Mouse (Mus musculus): ENCODE measurements at regions not wholly inside any gene's neighbourhood (a gene's known extent, or its start where the extent isn't known, plus 50 kb on each side); places are given as distances from the start of the nearest gene placed in this dataset.
A peak's percentile ranks its signal among the peaks of the same experiment; 100 is the strongest.

DNA sequence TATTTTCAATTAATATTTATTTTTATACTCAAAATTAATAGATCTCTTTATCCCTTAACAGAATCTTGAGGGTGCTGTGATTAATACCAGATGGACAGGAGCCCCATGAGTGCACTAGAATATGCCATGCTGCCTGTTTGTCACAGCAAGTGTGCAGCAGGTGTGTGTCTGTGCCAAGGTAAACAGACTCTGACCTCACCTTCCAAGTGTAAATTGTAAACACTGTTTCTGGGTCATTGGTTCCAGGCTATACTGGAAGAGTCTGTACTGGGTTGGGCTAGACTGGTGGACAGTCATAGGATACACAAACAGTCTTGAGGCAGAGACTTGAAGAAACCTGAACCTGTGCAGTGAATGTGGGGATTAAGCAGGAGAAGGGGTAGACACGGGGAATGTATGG is 422.2 kb downstream of the Gm21833 start:
- DNase-seq (ENCODE audit: low read depth, low spot score), result no peak

DNA sequence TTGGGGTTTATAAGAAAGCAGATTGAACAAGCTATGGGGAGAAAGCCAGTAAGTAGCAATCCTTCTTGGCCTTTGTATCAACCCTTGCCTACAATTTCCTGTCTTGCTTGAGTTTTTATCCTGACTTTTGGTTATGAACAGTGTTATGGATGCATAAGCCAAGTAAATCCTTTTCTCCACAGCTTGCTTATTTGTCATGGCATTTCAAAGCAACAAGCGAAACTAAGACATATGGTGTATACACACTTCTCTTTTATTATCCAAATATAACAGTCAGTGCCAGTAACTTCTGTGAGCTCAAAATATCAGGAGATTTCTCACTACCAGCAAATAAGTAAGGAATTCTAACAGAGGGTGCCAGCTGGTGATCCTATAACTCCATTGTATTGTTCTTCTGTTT is 426.0 kb downstream of the Gm21833 start:
- peak; percentile 18 for DNase-seq (ENCODE audit: low read depth, low spot score)

DNA sequence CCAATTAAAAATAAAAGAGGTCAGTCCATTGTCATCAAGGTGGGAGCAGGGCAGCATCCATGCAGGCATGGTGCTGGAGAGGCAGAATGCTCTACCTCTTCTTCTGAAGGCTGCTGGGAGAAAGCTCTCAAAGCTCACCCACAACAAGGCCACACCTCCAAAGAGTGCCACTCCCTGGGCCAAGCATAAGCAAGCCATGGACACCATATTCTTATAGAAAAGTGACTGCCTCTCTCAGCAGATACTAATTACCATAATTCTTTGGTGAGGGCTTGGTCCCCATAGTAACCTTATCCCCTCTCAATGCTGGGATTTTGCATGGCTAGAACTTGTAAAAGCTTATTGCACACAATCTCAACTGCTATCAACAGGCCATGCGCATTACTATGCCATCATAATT is 443.7 kb downstream of the Gm21833 start:
- DNase-seq (ENCODE audit: low read depth, low spot score), result no peak

DNA sequence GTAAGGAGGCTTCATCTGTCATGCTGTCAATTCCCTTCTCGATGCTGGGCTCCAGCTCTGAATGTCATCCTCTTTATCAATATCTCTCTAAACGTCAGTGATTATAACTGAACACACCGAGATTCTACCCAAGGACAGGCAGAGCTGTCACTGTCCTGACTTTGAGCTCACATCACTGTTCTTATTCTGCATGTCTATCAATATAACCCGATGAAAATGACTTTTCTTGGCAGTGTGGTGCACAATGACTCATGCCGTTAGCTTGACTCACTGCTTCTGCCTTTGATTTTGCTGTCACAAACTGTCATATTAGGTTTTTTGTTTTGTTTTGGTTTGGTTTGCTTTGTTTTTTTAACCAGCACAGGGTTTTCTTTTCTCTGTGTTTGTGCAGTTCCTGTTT is 488.1 kb downstream of the Gm21833 start:
- peak; percentile 15 for DNase-seq (ENCODE audit: low read depth, low spot score)

DNA sequence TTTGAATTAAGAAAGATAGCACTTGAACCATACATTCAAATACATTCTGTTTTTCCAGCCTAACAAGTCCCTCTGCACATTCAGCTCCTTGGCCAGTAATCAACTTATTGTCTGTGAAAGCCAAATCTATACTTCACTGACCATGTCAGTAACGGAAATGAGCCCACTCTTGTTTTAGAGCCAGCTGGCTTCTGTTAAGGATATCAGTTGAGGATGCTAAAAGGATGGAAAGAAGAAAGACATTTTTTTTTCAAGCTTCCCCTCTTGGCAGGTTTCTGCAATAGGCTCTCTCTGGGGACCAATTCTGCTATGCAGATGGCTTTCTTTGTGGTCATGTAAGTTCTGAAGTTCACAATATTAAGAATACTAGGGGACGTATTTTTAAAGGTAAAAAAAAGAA is 498.6 kb downstream of the Gm21833 start:
- no peak for DNase-seq (ENCODE audit: low read depth, low spot score)

DNA sequence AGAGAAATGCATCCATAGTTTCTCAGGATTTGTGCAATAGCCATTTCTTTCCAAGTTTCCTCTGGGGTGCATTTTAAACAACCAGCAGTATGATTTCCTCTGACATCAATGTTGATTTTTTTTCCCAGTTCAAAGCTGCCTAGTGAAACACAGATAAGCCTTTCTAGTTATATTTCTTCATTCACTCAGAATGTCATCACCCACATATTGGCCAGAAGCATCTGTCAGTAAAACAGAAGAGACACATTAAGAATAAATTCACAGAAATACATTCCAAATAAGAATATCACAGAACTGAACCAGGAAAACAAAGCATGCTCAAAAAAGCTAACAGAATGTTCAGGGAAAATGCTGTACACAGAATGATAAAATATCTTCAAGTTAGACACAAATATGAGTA is 522.9 kb downstream of the Gm21833 start:
- DNase-seq (ENCODE audit: low read depth, low spot score), result peak; percentile 31

DNA sequence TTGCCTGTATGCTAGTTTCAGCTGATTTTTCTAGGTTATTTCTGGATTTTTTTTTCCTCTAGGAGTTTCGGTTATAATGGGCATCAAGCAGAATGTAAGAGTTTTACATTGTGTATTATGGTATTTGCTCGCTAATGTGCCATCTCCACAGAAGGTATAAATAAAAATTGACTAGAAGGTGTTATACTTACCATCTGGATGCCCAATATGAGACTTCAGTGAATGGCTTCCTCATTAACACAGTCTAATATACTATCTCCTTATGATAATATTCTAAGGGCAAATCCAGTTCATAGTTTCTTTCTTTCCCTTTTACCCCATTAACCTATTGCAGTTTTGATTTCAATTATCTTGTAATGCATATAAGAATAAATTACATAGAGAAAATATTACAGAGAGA is 566.4 kb downstream of the Gm21833 start:
- peak; percentile 2 for DNase-seq (ENCODE audit: low read depth, low spot score)

DNA sequence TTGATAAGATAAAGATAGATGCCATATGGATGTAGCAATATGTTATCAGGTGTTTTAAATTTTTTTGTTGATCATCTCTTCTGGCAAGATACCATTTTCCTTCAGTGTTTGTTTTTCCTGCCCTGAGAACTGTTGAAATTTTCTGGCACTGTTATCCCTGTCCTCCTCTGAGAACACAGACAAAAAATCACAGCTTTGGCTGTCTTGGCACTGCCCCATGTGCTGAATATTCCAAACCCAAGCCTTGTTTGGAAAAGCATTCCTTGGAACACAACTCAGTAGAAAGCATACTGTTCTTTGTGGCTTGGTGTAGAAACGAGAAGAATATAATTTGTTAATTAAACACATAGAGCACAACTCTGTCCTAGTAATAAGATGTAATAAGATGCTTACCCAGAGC is 592.5 kb downstream of the Gm21833 start:
- DNase-seq (ENCODE audit: low read depth, low spot score), result peak; percentile 68

DNA sequence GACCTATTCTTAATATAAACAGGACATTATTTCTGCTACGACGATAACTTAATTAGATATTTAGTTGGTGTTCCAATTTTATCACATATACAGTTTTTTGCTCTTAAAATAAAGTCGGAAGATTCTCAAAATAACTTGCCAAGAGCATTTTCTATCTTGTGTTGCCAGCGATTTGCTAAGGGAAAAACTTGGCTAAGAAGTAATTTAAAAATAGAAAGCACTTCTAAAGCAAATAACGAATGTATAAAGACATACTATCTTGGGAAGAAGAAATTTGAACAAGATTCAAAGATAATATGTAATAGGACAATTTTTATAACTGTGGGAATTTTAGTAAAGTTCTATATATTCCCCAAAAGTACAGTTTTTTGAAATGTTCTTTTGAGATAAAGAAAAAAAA is 594.9 kb downstream of the Gm21833 start:
- DNase-seq (ENCODE audit: low read depth, low spot score), result peak; percentile 53
